Mouse (Mus musculus): ENCODE measurements around the gene Cdk16.

DNA sequence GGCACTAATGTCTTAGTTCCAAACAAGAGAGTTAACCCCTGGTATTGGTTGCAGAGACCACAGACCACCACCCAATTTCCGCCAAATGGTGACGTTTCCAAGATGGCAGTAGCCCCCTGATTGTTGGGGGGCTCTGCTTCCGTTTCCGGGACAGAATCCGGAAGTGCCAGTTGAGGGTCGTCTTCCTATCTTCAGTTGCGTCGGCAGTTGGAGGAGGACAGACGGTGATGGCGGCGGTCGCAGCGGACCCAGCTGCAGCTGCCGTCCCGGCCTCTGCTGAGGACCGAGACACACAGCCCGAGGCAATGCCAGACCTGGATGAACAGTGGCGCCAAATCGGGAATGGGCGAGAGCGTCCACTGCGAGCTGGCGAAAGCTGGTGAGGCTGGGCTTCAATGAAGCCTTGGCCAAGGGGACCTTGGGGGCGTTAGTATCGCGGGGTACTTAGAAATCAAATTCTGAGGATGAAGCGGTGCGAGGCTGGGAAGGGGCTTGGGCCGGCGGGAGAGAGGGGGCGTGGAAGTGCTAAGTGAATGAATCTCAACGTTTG lies 16.1 kb downstream of the Cdk16 start, which contains the start of gene Usp11:
- TF ChIP-seq CTCF (IDR thresholded peaks at IDR 0.05; ENCODE audit: low read depth, low read length) (no peak), POLR2A (IDR thresholded peaks at IDR 0.05; ENCODE audit: borderline replicate concordance, low read depth, low read length) (no peak)
